Mouse (Mus musculus): ENCODE results near the gene Ppm1g. TPM values are rescaled to one million over a fixed set of nuclear protein-coding genes. Genes with fewer than 3 reads are reported as not detected.

Ppm1g gene
- polyA plus RNA-seq, 1 experiment from 2014 or later = 164 TPM

GRCm38 (mm10) chr5:31204421-31204820, 16.1 kb downstream of the Ppm1g start:
- WGBS = over 99% methylated on average over 6 of the region's 6 CpGs

GRCm38 (mm10) chr5:31203866-31204265, 16.6 kb downstream of the Ppm1g start:
- no peak overlapping the region for H3K9ac ChIP-seq
- WGBS = 86% methylated on average over 2 of the region's 2 CpGs
- H3K4me2 ChIP-seq = no peak overlapping the region
- no peak for ATAC-seq
- no peaks in the 10 kb centered on the region for H3K27me3 ChIP-seq
- no peak overlapping the region for H3K27ac ChIP-seq
- H3K4me1 ChIP-seq = peaks cover 24% of the 10 kb centered on the region
- H3K9me3 ChIP-seq (replicated peaks) = peaks cover 5% of the 10 kb centered on the region
- H3K36me3 ChIP-seq (ENCODE audit: poor library complexity, severe bottlenecking) = peaks cover 71% of the 10 kb centered on the region
- H3K4me3 ChIP-seq = no peak overlapping the region

More at GRCm38 (mm10) chr5:31204421-31204820, 16.1 kb downstream of the Ppm1g start:
- ATAC-seq = no peak
- H3K9ac ChIP-seq = no peak overlapping the region
- H3K36me3 ChIP-seq (ENCODE audit: poor library complexity, severe bottlenecking) = peaks cover 66% of the 10 kb centered on the region
- H3K27ac ChIP-seq = no peak overlapping the region
- H3K9me3 ChIP-seq (replicated peaks) = peaks cover 5% of the 10 kb centered on the region
- H3K27me3 ChIP-seq = no peaks in the 10 kb centered on the region
- H3K4me2 ChIP-seq = no peak overlapping the region
- no peak overlapping the region for H3K4me3 ChIP-seq
- H3K4me1 ChIP-seq = peaks cover 24% of the 10 kb centered on the region

GRCm38 (mm10) chr5:31202933-31203332, 17.6 kb downstream of the Ppm1g start:
- Histone ChIP-seq H3K4me3 (peak overlapping the region; percentile 73), H3K4me2 (peak overlapping the region; percentile 70), H3K27ac (peak overlapping the region; percentile 82), H3K36me3 (ENCODE audit: poor library complexity, severe bottlenecking) (peaks cover 80% of the 10 kb centered on the region), H3K9ac (peak overlapping the region; percentile 61), H3K27me3 (no peaks in the 10 kb centered on the region), H3K9me3 (replicated peaks) (peaks cover 5% of the 10 kb centered on the region), H3K4me1 (peaks cover 24% of the 10 kb centered on the region)
- WGBS = 83% methylated on average over 7 of the region's 7 CpGs
- no peak for ATAC-seq

- peak within 1 kb of the TSS; percentile 82 for H3K4me2 ChIP-seq
- ATAC-seq = peak; percentile 97
- peaks cover 80% of the 10 kb centered on the region for H3K36me3 ChIP-seq (ENCODE audit: poor library complexity, severe bottlenecking)
- H3K4me3 ChIP-seq = peak within 1 kb of the TSS; percentile 73
- H3K27me3 ChIP-seq = no peaks in the 10 kb centered on the region
- under 1% methylated on average over 53 of the region's 53 CpGs for WGBS
- H3K9ac ChIP-seq = peak within 1 kb of the TSS; percentile 89
- peak within 1 kb of the TSS; percentile 82 for H3K27ac ChIP-seq
- peaks cover 5% of the 10 kb centered on the region for H3K9me3 ChIP-seq (replicated peaks)
- H3K4me1 ChIP-seq = peaks cover 24% of the 10 kb centered on the region
These were observed 18.5 kb downstream of the Ppm1g start, which contains the start of gene Zfp513 for GRCm38 (mm10) chr5:31201742-31202590. TSS of gene Zfp513 (minus strand) at chr5:31202303.

- Histone ChIP-seq H3K9ac (peak overlapping the region; percentile 89), H3K4me3 (peak overlapping the region; percentile 73), H3K27ac (peak overlapping the region; percentile 79), H3K4me1 (peaks cover 24% of the 10 kb centered on the region), H3K4me2 (peak overlapping the region; percentile 82), H3K9me3 (replicated peaks) (peaks cover 5% of the 10 kb centered on the region), H3K27me3 (no peaks in the 10 kb centered on the region), H3K36me3 (ENCODE audit: poor library complexity, severe bottlenecking) (peaks cover 81% of the 10 kb centered on the region)
- WGBS = 19% methylated on average over 13 of the region's 13 CpGs
- no peak for ATAC-seq
These were observed 19.3 kb downstream of the Ppm1g start for GRCm38 (mm10) chr5:31201042-31201741.

GRCm38 (mm10) chr5:31200327-31200768, 20.1 kb downstream of the Ppm1g start:
- Histone ChIP-seq H3K4me1 (peaks cover 24% of the 10 kb centered on the region), H3K9me3 (replicated peaks) (peaks cover 5% of the 10 kb centered on the region), H3K4me3 (peak overlapping the region; percentile 3), H3K9ac (peak overlapping the region; percentile 26; the same call in 1 of the 2 replicates), H3K4me2 (peak overlapping the region; percentile 82), H3K36me3 (ENCODE audit: poor library complexity, severe bottlenecking) (peaks cover 81% of the 10 kb centered on the region), H3K27ac (no peak overlapping the region), H3K27me3 (no peaks in the 10 kb centered on the region)
- WGBS = 92% methylated on average over 27 of the region's 27 CpGs
- ATAC-seq = no peak

- Histone ChIP-seq H3K27me3 (no peaks in the 10 kb centered on the region), H3K4me3 (peak overlapping the region; percentile 3), H3K27ac (no peak overlapping the region), H3K36me3 (ENCODE audit: poor library complexity, severe bottlenecking) (peaks cover 81% of the 10 kb centered on the region), H3K4me2 (no peak overlapping the region), H3K4me1 (peaks cover 24% of the 10 kb centered on the region), H3K9me3 (replicated peaks) (peaks cover 5% of the 10 kb centered on the region), H3K9ac (no peak overlapping the region)
- 87% methylated on average over 9 of the region's 9 CpGs for WGBS
- ATAC-seq = no peak
These were observed 20.6 kb downstream of the Ppm1g start for GRCm38 (mm10) chr5:31199893-31200292.

GRCm38 (mm10) chr5:31199321-31199892, 21.1 kb downstream of the Ppm1g start:
- H3K9ac ChIP-seq = no peak overlapping the region
- no peak overlapping the region for H3K4me2 ChIP-seq
- peaks cover 5% of the 10 kb centered on the region for H3K9me3 ChIP-seq (replicated peaks)
- ATAC-seq = no peak
- H3K27me3 ChIP-seq = no peaks in the 10 kb centered on the region
- no peak overlapping the region for H3K27ac ChIP-seq
- 93% methylated on average over 19 of the region's 19 CpGs for WGBS
- H3K36me3 ChIP-seq (ENCODE audit: poor library complexity, severe bottlenecking) = peaks cover 81% of the 10 kb centered on the region
- peaks cover 27% of the 10 kb centered on the region for H3K4me1 ChIP-seq
- peak overlapping the region; percentile 1; the same call in 1 of the 2 replicates for H3K4me3 ChIP-seq

GRCm38 (mm10) chr5:31198616-31199320, 21.7 kb downstream of the Ppm1g start:
- no peak overlapping the region for H3K9ac ChIP-seq
- no peak for ATAC-seq
- no peaks in the 10 kb centered on the region for H3K27me3 ChIP-seq
- no peak overlapping the region for H3K4me3 ChIP-seq
- peaks cover 5% of the 10 kb centered on the region for H3K9me3 ChIP-seq (replicated peaks)
- no peak overlapping the region for H3K27ac ChIP-seq
- no peak overlapping the region for H3K4me2 ChIP-seq
- WGBS = 84% methylated on average over 5 of the region's 5 CpGs
- peaks cover 75% of the 10 kb centered on the region for H3K36me3 ChIP-seq (ENCODE audit: poor library complexity, severe bottlenecking)
- peaks cover 34% of the 10 kb centered on the region for H3K4me1 ChIP-seq

GRCm38 (mm10) chr5:31198170-31198569, 22.3 kb downstream of the Ppm1g start:
- 90% methylated on average over 9 of the region's 9 CpGs for WGBS
- Histone ChIP-seq H3K9me3 (replicated peaks) (peaks cover 5% of the 10 kb centered on the region), H3K27ac (no peak overlapping the region), H3K4me3 (no peak overlapping the region), H3K4me1 (peaks cover 35% of the 10 kb centered on the region), H3K9ac (no peak overlapping the region), H3K27me3 (no peaks in the 10 kb centered on the region), H3K4me2 (no peak overlapping the region), H3K36me3 (ENCODE audit: poor library complexity, severe bottlenecking) (peaks cover 69% of the 10 kb centered on the region)
- no peak for ATAC-seq

GRCm38 (mm10) chr5:31197072-31197471, 23.4 kb downstream of the Ppm1g start:
- no peak for ATAC-seq
- Histone ChIP-seq H3K9me3 (replicated peaks) (peaks cover 5% of the 10 kb centered on the region), H3K4me3 (no peak overlapping the region), H3K9ac (no peak overlapping the region), H3K36me3 (ENCODE audit: poor library complexity, severe bottlenecking) (peaks cover 63% of the 10 kb centered on the region), H3K27me3 (no peaks in the 10 kb centered on the region), H3K4me1 (peaks cover 32% of the 10 kb centered on the region), H3K27ac (no peak overlapping the region), H3K4me2 (no peak overlapping the region)
- WGBS = 94% methylated on average over 12 of the region's 12 CpGs

Data from forebrain, embryonic 13.5 days (tissue).